Mouse (Mus musculus): Measurements from ENCODE around the gene Tbpl2. TPM values are rescaled to one million over a fixed set of nuclear protein-coding genes. Genes with fewer than 3 reads are reported as not detected.

The Tbpl2 gene
- polyA plus RNA-seq (2014; fragmentation: Nextera tagmentation; extraction: Ambion mirVana), result not detected in 2 replicates

GRCm38 (mm10) chr2:24096495-24096894 lies at the start of gene Tbpl2:
Gene Tbpl2, minus strand, starts transcription at chr2:24096595.
- Histone ChIP-seq H3K27me3 (ENCODE audit: insufficient read depth, low read length) (no peaks in the 10 kb centered on the region), H3K36me3 (ENCODE audit: insufficient read depth) (no peaks in the 10 kb centered on the region), H3K4me3 (ENCODE audit: low read depth, low read length) (no peak within 1 kb of the TSS), H3K4me2 (no peak within 1 kb of the TSS), H3K9me3 (ENCODE audit: low read depth, low read length) (no peaks in the 10 kb centered on the region), H3K27ac (ENCODE audit: low read depth) (no peak within 1 kb of the TSS), H3K9ac (no peak within 1 kb of the TSS), H3K4me1 (ENCODE audit: insufficient read depth) (no peaks in the 10 kb centered on the region)
- DNase-seq, result no peak
- 66% methylated on average over 4 of the region's 4 CpGs for WGBS
- no peak for ATAC-seq (ENCODE audit: insufficient read depth)
- TF ChIP-seq CTCF (IDR thresholded peaks at IDR 0.05; ENCODE audit: low read depth), result no peak

DNA sequence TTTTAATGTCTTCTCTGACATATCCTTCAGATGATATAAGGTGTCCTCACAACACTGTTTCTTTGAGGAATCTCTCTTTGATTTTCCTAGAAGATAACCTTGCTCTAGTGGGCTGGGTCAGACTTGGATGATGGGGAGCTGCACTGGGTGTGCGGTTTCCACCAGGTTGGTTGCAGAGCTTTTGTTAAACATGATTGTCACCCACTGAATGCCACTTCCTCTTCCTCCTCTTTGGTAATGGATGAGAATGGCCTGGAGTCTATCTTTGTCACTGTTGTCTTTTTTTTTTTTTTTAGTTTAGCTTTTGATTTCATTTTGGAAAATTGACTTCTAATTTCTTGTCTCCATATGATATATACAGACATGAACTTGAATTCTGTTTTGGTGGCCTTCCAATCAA lies 38.0 kb upstream of the Tbpl2 start:
- H3K4me2 ChIP-seq, result no peak overlapping the region
- 93% methylated on average over 1 of the region's 1 CpGs for WGBS
- no peak overlapping the region for H3K27ac ChIP-seq (ENCODE audit: low read depth)
- no peak for TF ChIP-seq CTCF (IDR thresholded peaks at IDR 0.05; ENCODE audit: low read depth)
- H3K9ac ChIP-seq, result no peak overlapping the region
- H3K4me1 ChIP-seq (ENCODE audit: insufficient read depth), result no peaks in the 10 kb centered on the region
- DNase-seq (no peak), ATAC-seq (ENCODE audit: insufficient read depth) (no peak)
- no peak overlapping the region for H3K4me3 ChIP-seq (ENCODE audit: low read depth, low read length)
- H3K27me3 ChIP-seq (ENCODE audit: insufficient read depth, low read length), result no peaks in the 10 kb centered on the region
- H3K36me3 ChIP-seq (ENCODE audit: insufficient read depth), result no peaks in the 10 kb centered on the region
- no peaks in the 10 kb centered on the region for H3K9me3 ChIP-seq (ENCODE audit: low read depth, low read length)

DNA sequence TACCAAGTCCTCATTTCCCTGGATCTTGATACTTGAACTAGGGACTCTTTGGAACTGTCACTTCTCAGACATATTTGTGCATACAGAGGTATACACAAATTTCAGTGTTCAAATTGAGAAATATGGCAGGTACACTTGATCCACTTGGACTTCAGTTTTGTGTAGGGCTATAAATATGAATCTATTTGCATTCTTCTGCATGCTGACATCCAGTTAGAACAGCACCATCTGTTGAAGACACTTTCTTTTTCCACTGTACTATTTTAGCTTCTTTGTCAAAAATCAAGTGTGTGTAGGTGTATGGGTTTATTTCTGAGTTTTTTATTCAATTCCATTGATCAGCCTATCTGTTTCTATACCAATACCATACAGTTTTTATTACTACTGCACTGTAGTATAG lies 12.7 kb upstream of the Tbpl2 start:
- Histone ChIP-seq H3K27ac (ENCODE audit: low read depth) (no peak overlapping the region), H3K27me3 (ENCODE audit: insufficient read depth, low read length) (no peaks in the 10 kb centered on the region), H3K4me2 (no peak overlapping the region), H3K9ac (no peak overlapping the region), H3K4me1 (ENCODE audit: insufficient read depth) (no peaks in the 10 kb centered on the region), H3K4me3 (ENCODE audit: low read depth, low read length) (no peak overlapping the region), H3K36me3 (ENCODE audit: insufficient read depth) (no peaks in the 10 kb centered on the region), H3K9me3 (ENCODE audit: low read depth, low read length) (no peaks in the 10 kb centered on the region)
- ATAC-seq (ENCODE audit: insufficient read depth), result no peak
- TF ChIP-seq CTCF (IDR thresholded peaks at IDR 0.05; ENCODE audit: low read depth), result no peak
- no peak for DNase-seq

DNA sequence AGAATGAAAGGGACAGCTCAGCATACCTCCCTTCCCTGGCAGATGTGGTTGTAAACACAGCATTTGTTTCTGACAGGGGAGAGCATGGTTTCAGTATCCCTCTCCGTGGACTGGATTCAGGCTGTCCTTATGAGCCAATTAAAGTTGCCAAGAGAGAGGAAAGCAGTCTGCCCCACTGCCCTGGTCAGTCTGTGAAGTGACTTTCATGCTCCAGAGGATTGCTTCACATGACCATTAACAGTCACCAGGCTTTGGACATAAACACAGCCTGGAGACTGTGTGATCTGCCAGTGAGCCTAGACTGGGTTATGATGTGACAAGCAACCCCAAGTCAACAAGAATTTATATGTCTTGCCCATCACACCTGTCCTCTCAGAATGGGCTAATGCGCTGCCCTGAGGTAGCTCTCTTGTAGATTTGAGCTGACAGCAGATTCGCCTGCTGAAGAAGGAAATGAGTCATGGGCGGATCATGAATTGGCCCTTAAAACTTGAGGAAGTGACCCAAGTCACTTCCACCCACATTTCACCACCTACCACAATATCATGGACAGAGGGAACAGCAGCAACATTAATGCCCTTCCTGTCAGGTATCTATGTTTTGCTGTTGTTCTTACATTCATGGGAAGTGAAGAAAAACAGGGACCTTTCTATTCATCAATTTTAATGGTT lies 7.4 kb upstream of the Tbpl2 start:
- no peak for DNase-seq
- no peak overlapping the region for H3K4me3 ChIP-seq (ENCODE audit: low read depth, low read length)
- no peak for ATAC-seq (ENCODE audit: insufficient read depth)
- H3K36me3 ChIP-seq (ENCODE audit: insufficient read depth), result no peaks in the 10 kb centered on the region
- no peak for TF ChIP-seq CTCF (IDR thresholded peaks at IDR 0.05; ENCODE audit: low read depth)
- 76% methylated on average over 4 of the region's 4 CpGs for WGBS
- no peak overlapping the region for H3K27ac ChIP-seq (ENCODE audit: low read depth)
- no peaks in the 10 kb centered on the region for H3K27me3 ChIP-seq (ENCODE audit: insufficient read depth, low read length)
- H3K4me2 ChIP-seq, result no peak overlapping the region
- no peak overlapping the region for H3K9ac ChIP-seq
- no peaks in the 10 kb centered on the region for H3K9me3 ChIP-seq (ENCODE audit: low read depth, low read length)
- H3K4me1 ChIP-seq (ENCODE audit: insufficient read depth), result no peaks in the 10 kb centered on the region

DNA sequence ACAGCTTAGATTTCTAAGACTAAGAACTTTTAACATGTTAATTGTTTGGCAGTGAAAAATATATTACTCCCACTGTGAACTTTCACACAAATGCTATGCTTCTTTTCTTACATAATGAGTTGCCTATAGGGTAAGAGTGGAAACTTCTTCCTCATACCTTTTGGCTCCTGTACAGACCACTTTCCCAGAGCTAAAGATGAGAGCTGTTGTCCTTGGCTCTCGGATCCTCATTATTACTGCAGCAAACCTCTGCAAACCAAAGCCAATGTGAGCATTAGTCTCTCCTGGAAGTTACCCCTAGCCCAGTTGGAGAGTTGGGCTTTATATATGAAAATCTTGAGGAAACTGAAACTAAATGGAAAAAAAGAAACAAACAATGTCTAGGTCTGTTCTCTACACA lies 5.5 kb downstream of the Tbpl2 start:
- no peak overlapping the region for H3K9ac ChIP-seq
- no peaks in the 10 kb centered on the region for H3K27me3 ChIP-seq (ENCODE audit: insufficient read depth, low read length)
- DNase-seq (no peak), ATAC-seq (ENCODE audit: insufficient read depth) (no peak)
- no peak overlapping the region for H3K27ac ChIP-seq (ENCODE audit: low read depth)
- H3K36me3 ChIP-seq (ENCODE audit: insufficient read depth), result no peaks in the 10 kb centered on the region
- H3K4me2 ChIP-seq, result no peak overlapping the region
- no peak overlapping the region for H3K4me3 ChIP-seq (ENCODE audit: low read depth, low read length)
- H3K9me3 ChIP-seq (ENCODE audit: low read depth, low read length), result no peaks in the 10 kb centered on the region
- TF ChIP-seq CTCF (IDR thresholded peaks at IDR 0.05; ENCODE audit: low read depth), result no peak
- WGBS, result 84% methylated on average over 1 of the region's 1 CpGs
- H3K4me1 ChIP-seq (ENCODE audit: insufficient read depth), result no peaks in the 10 kb centered on the region

- no peak overlapping the region for H3K4me3 ChIP-seq (ENCODE audit: low read depth, low read length)
- no peak for TF ChIP-seq CTCF (IDR thresholded peaks at IDR 0.05; ENCODE audit: low read depth)
- no peak overlapping the region for H3K27ac ChIP-seq (ENCODE audit: low read depth)
- H3K4me1 ChIP-seq (ENCODE audit: insufficient read depth), result no peaks in the 10 kb centered on the region
- no peaks in the 10 kb centered on the region for H3K27me3 ChIP-seq (ENCODE audit: insufficient read depth, low read length)
- H3K36me3 ChIP-seq (ENCODE audit: insufficient read depth), result no peaks in the 10 kb centered on the region
- ATAC-seq (ENCODE audit: insufficient read depth) (no peak), DNase-seq (no peak)
- H3K4me2 ChIP-seq, result no peak overlapping the region
- WGBS, result 76% methylated on average over 3 of the region's 3 CpGs
- no peaks in the 10 kb centered on the region for H3K9me3 ChIP-seq (ENCODE audit: low read depth, low read length)
- H3K9ac ChIP-seq, result no peak overlapping the region
These were observed 45.9 kb downstream of the Tbpl2 start for GRCm38 (mm10) chr2:24050459-24050858.

GRCm38 (mm10) chr2:24049344-24049990 lies 46.9 kb downstream of the Tbpl2 start, which contains the start of gene Hnmt:
Gene Hnmt, minus strand, starts transcription at chr2:24049394.
- Histone ChIP-seq H3K36me3 (ENCODE audit: insufficient read depth) (no peaks in the 10 kb centered on the region), H3K27me3 (ENCODE audit: insufficient read depth, low read length) (no peaks in the 10 kb centered on the region), H3K4me3 (ENCODE audit: low read depth, low read length) (peak within 1 kb of the TSS; percentile 28), H3K27ac (ENCODE audit: low read depth) (no peak within 1 kb of the TSS), H3K9ac (peak within 1 kb of the TSS; percentile 11; the same call in 1 of the 2 replicates), H3K9me3 (ENCODE audit: low read depth, low read length) (no peaks in the 10 kb centered on the region), H3K4me2 (peak within 1 kb of the TSS; percentile 56), H3K4me1 (ENCODE audit: insufficient read depth) (no peaks in the 10 kb centered on the region)
- ATAC-seq (ENCODE audit: insufficient read depth) (no peak), DNase-seq (peak; percentile 3)
- TF ChIP-seq CTCF (IDR thresholded peaks at IDR 0.05; ENCODE audit: low read depth), result no peak
- WGBS, result 30% methylated on average over 7 of the region's 7 CpGs

Data from lung, embryonic 14.5 days (tissue).